8 mouse cellular contexts compared by ENCODE assay signal in genomic region chr4:130792376-130793179, GRCm38 (mm10). TPM values are rescaled to one million over a fixed set of nuclear protein-coding genes. Genes with fewer than 3 reads are reported as not detected.
DNase-seq lines count a peak whose midpoint lies in the region; ATAC-seq and TF ChIP-seq lines count a peak whose summit lies in the region.

Gene Sdc3, plus strand, starts transcription at chr4:130792537.

- ATAC-seq in Patski: no peak
- peak; percentile 42 for ATAC-seq in embryonic facial prominence, embryonic 14.5 days (ENCODE audit: low read depth)
- ATAC-seq in limb, embryonic 11.5 days (ENCODE audit: insufficient number of reproducible peaks, low FRiP score, low TSS enrichment, low read depth): peak; percentile 28; the same call in 1 of the 2 replicates
- ATAC-seq in granulocyte monocyte progenitor cell, adult 5-6 weeks (replicated peaks; ENCODE audit: poor library complexity, severe bottlenecking): no peak

- H3K36me3 ChIP-seq in embryonic facial prominence, embryonic 14.5 days (ENCODE audit: control insufficient read depth, insufficient read depth, low read length): no peaks in the 10 kb centered on the region
- no peaks in the 10 kb centered on the region for H3K36me3 ChIP-seq in limb, embryonic 11.5 days (ENCODE audit: control insufficient read depth, insufficient read depth, low read length)

- CTCF ChIA-PET in Patski (lab: Charles Lee): interaction anchor here (1.2 to 5.1 kb wide), 4 partner anchors 81 to 101 kb away, joined by 3 to 39 read pairs (median 14); no protein-coding TSS in a partner anchor

- peak within 1 kb of the TSS; percentile 55; the same call in 1 of the 2 replicates for H3K27ac ChIP-seq in embryonic facial prominence, embryonic 14.5 days (replicated peaks; ENCODE audit: low read depth, low read length)
- H3K27ac ChIP-seq in limb, embryonic 11.5 days (replicated peaks; ENCODE audit: low read depth, low read length): peak within 1 kb of the TSS; percentile 26; the same call in 1 of the 2 replicates

- H3K4me2 ChIP-seq in embryonic facial prominence, embryonic 14.5 days (ENCODE audit: low read depth, low read length): peak within 1 kb of the TSS; percentile 95
- peak within 1 kb of the TSS; percentile 95 for H3K4me2 ChIP-seq in limb, embryonic 11.5 days (ENCODE audit: low read depth, severe bottlenecking)

- in situ Hi-C loops in Patski (cut with MboI; ENCODE audit: low pct_unique_long_range_greater_than_20kb): loop anchor here (25.0 kb wide), 1 partner anchor 1045 kb away; the partner anchor contains the start of genes Mecr and Ptpru

- no peaks in the 10 kb centered on the region for H3K9me3 ChIP-seq in embryonic facial prominence, embryonic 14.5 days (ENCODE audit: control insufficient read depth, low read length)
- no peaks in the 10 kb centered on the region for H3K9me3 ChIP-seq in limb, embryonic 11.5 days (ENCODE audit: control insufficient read depth, low read length)

- no peak for TF ChIP-seq CTCF in Patski (IDR thresholded peaks at IDR 0.05)

- WGBS in embryonic facial prominence, embryonic 14.5 days: 5% methylated on average over 22 of the region's 99 CpGs
- 3% methylated on average over 34 of the region's 99 CpGs for WGBS in limb, embryonic 11.5 days

- DNase-seq in layer of hippocampus, adult 18-20 months (ENCODE audit: low spot score in 2 of 2): peak in 1 of 2 experiments; percentile 46
- DNase-seq in layer of hippocampus, adult 11-12 months (ENCODE audit: low spot score): no peak
- no peak for DNase-seq in Patski (ENCODE audit: low read depth, low spot score)
- DNase-seq in embryonic facial prominence, embryonic 14.5 days (ENCODE audit: low spot score): peak; percentile 42
- peak; percentile 54 for DNase-seq in heart, postnatal 4 days
- DNase-seq in limb, embryonic 11.5 days (ENCODE audit: low spot score): peak; percentile 59
- DNase-seq in neural tube, embryonic 10.5 days (ENCODE audit: extremely low spot score, low spot score): peak; percentile 63

- H3K9ac ChIP-seq in embryonic facial prominence, embryonic 14.5 days (ENCODE audit: low read depth, low read length): peak within 1 kb of the TSS; percentile 97
- H3K9ac ChIP-seq in limb, embryonic 11.5 days (ENCODE audit: low read length): peak within 1 kb of the TSS; percentile 97

- H3K4me3 ChIP-seq in embryonic facial prominence, embryonic 14.5 days (ENCODE audit: low read depth, low read length): peak within 1 kb of the TSS; percentile 88
- H3K4me3 ChIP-seq in limb, embryonic 11.5 days (ENCODE audit: low read depth, low read length): peak within 1 kb of the TSS; percentile 94

- H3K4me1 ChIP-seq in embryonic facial prominence, embryonic 14.5 days (ENCODE audit: control insufficient read depth, insufficient read depth, low read length): peaks cover 18% of the 10 kb centered on the region
- peaks cover 19% of the 10 kb centered on the region for H3K4me1 ChIP-seq in limb, embryonic 11.5 days (ENCODE audit: control insufficient read depth, insufficient read depth, low read length)

- POLR2A ChIA-PET in Patski (lab: Charles Lee): interaction anchor here (1.0 kb wide), 1 partner anchor 22 kb away, joined by 5 read pairs; no protein-coding TSS in a partner anchor

- no peaks in the 10 kb centered on the region for H3K27me3 ChIP-seq in Patski
- no peaks in the 10 kb centered on the region for H3K27me3 ChIP-seq in embryonic facial prominence, embryonic 14.5 days (replicated peaks; ENCODE audit: control insufficient read depth, insufficient read depth, low read length)
- H3K27me3 ChIP-seq in limb, embryonic 11.5 days (ENCODE audit: control insufficient read depth, insufficient read depth, low read length): no peaks in the 10 kb centered on the region

RNA-seq across cellular contexts. Expression of gene Sdc3, which starts in this region (rescaled TPM):
- total RNA-seq in layer of hippocampus, adult 18-20 months (2021): 100 to 1,000 TPM; 145 to 146 TPM
- 39.8 TPM for polyA plus RNA-seq in Patski (2021)
- 34.7 and 35.7 TPM in 2 replicates for polyA plus RNA-seq in embryonic facial prominence, embryonic 14.5 days (2014; fragmentation: Nextera tagmentation; extraction: Ambion mirVana)
- 10 to 100 TPM; 54.7 to 60.1 TPM for total RNA-seq in heart, postnatal 4 days (2021)
- polyA plus RNA-seq in limb, embryonic 11.5 days (2014; fragmentation: Nextera tagmentation; extraction: Ambion mirVana): 18.6 and 24.7 TPM in 2 replicates
- total RNA-seq in granulocyte monocyte progenitor cell, adult 5-6 weeks (2014; fragmentation: Nextera tagmentation): 1.1 TPM in 1 of 2 replicates, not detected in the other
- 0.17 and 4.4 TPM in 2 replicates for total RNA-seq in granulocyte monocyte progenitor cell, adult 5-6 weeks (2017)

Comparison
In these comparisons a context has a peak if more than half of its experiments do, and no peak if none do; other contexts are left out.
1. RNA of gene Sdc3 (total RNA-seq): 145 to 146 TPM in layer of hippocampus, adult 18-20 months and 54.7 to 60.1 TPM in heart, postnatal 4 days; 0.17 to 4.4 TPM in granulocyte monocyte progenitor cell, adult 5-6 weeks; every median in the first group is over 10 times any median in the second.
2. DNase-seq: peak in embryonic facial prominence, embryonic 14.5 days (single experiment), heart, postnatal 4 days (single experiment), limb, embryonic 11.5 days (single experiment) and neural tube, embryonic 10.5 days (single experiment); none in layer of hippocampus, adult 11-12 months (single experiment) and Patski (single experiment).
3. ATAC-seq: peak in embryonic facial prominence, embryonic 14.5 days (single experiment) and limb, embryonic 11.5 days (single experiment); none in Patski (single experiment) and granulocyte monocyte progenitor cell, adult 5-6 weeks (single experiment).